Mouse (Mus musculus) layer of hippocampus, adult 2 months (tissue): ENCODE data around the gene Arvcf. TPM values are rescaled to one million over a fixed set of nuclear protein-coding genes. Genes with fewer than 3 reads are reported as not detected.
A peak's percentile ranks its signal among the peaks of the same experiment; 100 is the strongest.

Experiments
- DNase-seq, 2 experiments: peaks; one replicate each; pipeline ENCODE4 v3.0.0; 2022; ENCODE audit warnings: low spot score in 2 of 2
- H3K27ac ChIP-seq: fragments of 200-600 bp; 2 replicates; pipeline ENCODE4 v1.8.1; 2022
- H3K4me3 ChIP-seq: fragments of 200-600 bp; 2 replicates; pipeline ENCODE4 v1.8.1; 2022; ENCODE audit warnings: mild to moderate bottlenecking
- CTCF ChIP-seq: fragments of 200-600 bp; conservative IDR thresholded peaks from 2 replicates; pipeline ENCODE4 v1.8.1; 2022; ENCODE audit warnings: antibody characterized with exemption, mild to moderate bottlenecking, moderate library complexity
- total RNA-seq, 2 experiments: library from RNA; stranded (reverse); gene quantifications; 2 replicates each; pipeline ENCODE4 v1.2.3; 2021

The Arvcf gene
- total RNA-seq, 2 experiments from 2014 or later: 40.4 to 41.4 TPM

- H3K4me3 ChIP-seq: no peak overlapping the region
- peak overlapping the region; percentile 43; the same call in 1 of the 2 replicates for H3K27ac ChIP-seq
- DNase-seq: no peak
- no peak for TF ChIP-seq CTCF
Measured at GRCm38 (mm10) chr16:18409776-18410175, 61.8 kb downstream of the Arvcf start.

- Histone ChIP-seq H3K27ac (peak overlapping the region; percentile 43; the same call in 1 of the 2 replicates), H3K4me3 (no peak overlapping the region)
- no peak for TF ChIP-seq CTCF
- no peak for DNase-seq
Measured at GRCm38 (mm10) chr16:18410418-18410817, 62.4 kb downstream of the Arvcf start.

DNA sequence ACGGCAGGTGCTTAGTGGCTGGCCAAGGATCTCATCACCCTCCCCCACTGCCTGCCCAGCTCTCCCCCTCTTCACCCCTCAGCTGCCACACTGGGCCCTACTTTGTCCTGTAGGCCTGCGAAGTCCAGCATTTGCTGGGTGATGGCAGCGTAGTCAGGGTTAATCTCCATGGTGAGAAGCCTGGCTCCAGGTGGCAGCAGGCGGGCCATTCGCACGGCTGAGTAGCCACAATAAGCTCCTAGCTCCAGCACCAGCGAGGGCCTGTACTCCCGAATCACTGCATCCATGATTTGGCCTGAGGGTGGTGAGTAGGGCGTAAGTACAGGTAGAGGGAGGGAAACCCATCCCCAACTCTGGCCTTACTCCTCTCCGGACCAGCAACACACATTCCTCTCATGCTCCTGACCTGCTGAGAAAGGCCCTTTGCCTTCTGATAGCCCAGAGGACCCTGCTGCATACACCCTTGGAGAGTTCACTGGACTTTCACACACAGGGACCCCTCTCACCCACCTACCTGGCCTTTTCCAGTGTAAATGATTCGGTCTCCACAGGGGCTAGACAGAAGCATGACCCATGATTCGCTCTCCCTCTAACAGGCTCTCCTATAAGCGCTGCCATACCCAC is 63.2 kb downstream of the Arvcf start:
- H3K27ac ChIP-seq: peak overlapping the region; percentile 72

DNA sequence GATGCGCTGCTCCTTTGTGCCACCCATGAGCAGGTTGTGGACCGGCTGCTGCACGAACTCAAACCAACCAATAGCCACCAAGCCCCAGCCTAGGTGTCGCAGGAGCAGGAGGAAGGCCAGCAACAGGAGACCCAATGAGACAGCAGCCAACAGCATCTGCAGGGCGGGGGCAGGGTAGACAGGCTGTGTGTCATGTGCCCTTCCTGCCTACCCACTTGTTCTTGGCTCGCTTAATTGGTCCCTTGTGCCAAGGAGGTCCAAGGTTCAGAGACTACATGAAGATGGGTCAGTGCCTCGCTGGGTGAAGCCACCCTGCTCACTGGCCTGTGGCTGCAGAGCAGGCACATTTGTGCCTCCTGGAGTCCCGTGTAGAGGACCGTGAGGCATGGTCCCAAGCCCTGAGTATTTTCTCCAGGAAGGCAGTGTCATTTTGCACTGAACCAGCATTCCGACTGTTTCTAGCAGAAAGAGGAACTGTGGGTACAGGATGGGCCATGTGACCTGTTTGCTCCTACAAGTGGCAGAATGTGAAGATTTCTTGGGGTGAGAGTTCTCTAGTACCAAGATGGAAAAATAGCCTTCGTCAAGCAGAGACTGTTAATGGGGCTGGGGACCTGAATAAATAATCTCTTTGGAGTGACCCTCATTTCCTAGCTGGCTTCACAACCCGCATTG is 64.0 kb downstream of the Arvcf start:
- no peak overlapping the region for H3K4me3 ChIP-seq

More for the DNA sequence above, 63.2 kb downstream of the Arvcf start:
- H3K4me3 ChIP-seq: no peak overlapping the region
- TF ChIP-seq CTCF: no peak
- DNase-seq: no peak

DNA sequence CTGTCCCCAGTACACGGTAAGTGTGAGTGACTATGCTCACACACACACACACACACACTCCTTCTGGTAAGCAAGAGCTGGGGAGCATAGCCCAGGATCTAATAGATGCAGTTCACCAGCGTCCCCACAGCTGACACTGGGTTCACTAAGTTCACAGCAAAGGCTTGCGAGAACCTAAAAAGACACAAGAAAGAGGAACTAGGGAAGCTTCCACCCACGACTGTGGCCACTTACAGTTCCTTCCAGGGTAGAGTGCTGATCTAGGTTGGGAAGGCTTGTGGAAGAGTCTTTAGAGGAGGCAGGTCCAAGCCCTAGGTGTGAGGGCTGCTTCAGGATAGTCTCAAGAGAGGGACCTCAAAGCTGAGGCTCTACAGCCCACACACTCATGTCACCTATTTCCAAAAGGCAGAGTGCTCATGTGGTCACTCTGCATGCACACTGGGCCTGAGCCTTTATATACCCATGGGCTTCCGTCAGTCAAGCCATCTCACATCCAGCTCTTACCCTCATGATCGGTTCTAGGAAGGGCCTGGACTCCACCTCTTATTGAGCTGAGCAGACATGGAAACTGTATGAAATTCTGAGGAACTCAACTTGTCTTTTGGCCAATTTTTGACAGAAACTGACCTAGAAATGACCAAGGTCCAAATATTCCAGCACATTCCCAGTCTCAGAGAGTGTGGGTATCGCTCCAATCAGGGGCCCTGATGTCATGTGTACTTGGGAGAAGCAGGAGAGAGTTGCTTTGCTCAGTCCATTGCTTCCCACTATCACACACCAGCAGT is 65.2 kb downstream of the Arvcf start:
- DNase-seq: no peak
- H3K4me3 ChIP-seq: no peak overlapping the region
- peak overlapping the region; percentile 72; the same call in 1 of the 2 replicates for H3K27ac ChIP-seq
- TF ChIP-seq CTCF: no peak

More for the DNA sequence above, 64.0 kb downstream of the Arvcf start:
- peak overlapping the region; percentile 72 for H3K27ac ChIP-seq
- peak in 1 of 2 experiments; percentile 45 for DNase-seq
- no peak for TF ChIP-seq CTCF

DNA sequence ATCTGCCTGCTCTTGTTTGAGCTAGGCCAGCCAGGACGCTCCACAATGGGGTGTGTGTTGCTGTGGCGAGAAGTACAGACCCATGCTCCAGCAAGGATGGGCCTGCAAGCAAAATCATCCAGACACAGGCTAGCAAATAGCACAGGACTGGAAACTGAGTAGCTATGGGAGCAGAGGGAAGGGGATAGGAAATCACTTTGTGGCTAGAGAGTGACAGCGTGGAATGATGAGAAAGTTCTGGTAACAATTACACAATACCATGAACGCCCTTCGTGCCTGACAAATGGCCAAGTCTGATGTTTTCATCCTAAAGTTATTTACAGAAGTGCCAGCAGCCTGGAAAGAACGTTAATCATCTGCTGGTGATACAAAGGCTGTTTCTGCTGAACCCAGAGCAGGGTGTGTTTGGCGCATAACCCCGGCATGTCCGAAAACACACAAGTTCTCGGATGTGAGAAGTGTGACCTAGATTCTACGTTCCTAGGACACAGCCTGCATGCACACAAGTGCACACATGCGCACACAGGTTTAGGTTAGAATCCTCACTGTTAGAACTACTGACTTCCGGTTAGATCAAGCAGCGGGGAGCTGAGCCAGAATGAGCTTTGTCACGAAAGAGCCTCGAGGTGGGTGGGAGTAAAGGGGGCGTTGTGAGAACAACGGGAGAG is 68.2 kb downstream of the Arvcf start:
- peak overlapping the region; percentile 1; the same call in 1 of the 2 replicates for H3K4me3 ChIP-seq
- peak overlapping the region; percentile 90 for H3K27ac ChIP-seq
- TF ChIP-seq CTCF: no peak
- DNase-seq: peak in 1 of 2 experiments; percentile 70

DNA sequence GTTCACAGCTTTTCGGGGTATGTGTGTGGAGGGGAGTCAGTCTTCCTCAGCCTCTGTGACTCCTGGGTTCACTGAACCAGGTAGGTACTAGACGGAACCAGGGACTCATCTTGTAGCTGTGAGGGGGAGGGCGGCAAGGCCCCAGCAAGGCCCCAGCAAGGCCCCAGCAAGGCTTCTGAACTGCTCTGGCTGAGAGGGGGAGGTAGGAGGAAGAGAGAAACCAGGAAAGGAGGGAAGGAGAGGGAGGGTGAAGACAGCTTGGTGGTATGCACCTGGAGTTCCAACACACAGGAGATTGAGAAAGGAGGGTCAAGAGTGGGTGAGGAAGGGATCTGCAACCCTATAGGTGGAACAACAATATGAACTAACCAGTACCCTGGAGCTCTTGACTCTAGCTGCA is 68.9 kb downstream of the Arvcf start:
- no peak for TF ChIP-seq CTCF
- Histone ChIP-seq H3K27ac (peak overlapping the region; percentile 90), H3K4me3 (peak overlapping the region; percentile 1; the same call in 1 of the 2 replicates)
- DNase-seq: no peak

DNA sequence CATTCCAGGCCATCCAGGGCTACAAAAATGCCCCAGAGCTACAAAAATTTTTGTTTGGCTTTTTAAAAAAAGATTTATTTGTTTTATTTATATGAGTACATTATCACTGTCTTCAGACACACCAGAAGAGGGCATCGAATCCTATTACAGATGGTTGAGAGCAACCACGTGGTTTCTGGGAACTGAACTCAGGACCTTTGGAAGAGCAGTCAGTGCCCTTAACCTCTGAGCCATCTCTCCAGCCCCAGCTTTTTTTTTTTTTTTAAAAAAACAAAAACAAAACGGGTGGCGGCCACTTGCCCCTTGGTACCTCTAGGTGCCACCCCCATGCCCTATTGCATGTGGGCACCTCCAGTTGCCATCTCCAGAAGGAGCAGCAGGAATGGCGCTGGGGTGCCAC is 69.5 kb downstream of the Arvcf start:
- TF ChIP-seq CTCF: 0 out of 2 replicates have a peak, but pooled peaks have one; percentile 20
- no peak overlapping the region for H3K27ac ChIP-seq
- H3K4me3 ChIP-seq: no peak overlapping the region
- no peak for DNase-seq

DNA sequence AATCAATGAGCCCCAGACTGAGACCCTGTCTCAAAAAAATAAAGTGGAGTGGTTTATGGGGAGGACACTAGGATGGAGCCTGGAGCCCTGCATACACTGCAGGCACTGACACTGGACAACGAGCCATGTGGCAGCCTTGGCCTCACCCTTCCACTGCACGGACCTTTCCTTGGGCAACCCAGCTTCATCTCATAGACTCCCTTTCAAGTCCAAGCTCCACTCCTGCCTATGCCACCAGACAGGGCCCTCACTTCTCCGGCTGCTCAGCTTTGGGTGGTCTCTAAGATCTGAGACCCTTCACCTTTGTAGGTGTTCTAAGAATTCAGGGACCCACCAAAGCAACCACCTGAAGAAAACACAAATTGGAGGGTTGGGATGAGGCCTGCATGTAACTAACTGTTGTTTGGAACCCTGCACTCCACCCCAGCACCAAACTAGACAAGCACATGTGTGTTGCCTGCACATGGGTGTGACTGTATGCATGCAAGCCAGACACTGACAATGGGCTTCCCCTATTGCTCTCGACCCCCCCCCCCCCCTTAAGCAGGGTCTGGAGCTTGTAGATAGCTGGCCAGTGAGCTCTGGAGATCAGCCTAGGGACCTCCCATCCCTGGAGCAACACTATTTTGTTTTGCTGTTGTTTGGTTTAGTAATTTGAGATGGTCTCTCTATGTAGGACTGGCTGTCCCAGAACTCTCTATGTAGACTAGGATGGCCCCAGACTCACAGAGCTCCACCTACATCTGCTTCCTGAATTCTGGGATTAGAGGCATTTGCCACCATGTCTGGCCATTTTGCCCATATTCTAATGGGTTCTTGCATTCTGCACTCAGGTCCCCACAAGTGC is 71.0 kb downstream of the Arvcf start:
- no peak for DNase-seq
- Histone ChIP-seq H3K4me3 (no peak overlapping the region), H3K27ac (peak overlapping the region; percentile 1; the same call in 1 of the 2 replicates)
- TF ChIP-seq CTCF: no peak

DNA sequence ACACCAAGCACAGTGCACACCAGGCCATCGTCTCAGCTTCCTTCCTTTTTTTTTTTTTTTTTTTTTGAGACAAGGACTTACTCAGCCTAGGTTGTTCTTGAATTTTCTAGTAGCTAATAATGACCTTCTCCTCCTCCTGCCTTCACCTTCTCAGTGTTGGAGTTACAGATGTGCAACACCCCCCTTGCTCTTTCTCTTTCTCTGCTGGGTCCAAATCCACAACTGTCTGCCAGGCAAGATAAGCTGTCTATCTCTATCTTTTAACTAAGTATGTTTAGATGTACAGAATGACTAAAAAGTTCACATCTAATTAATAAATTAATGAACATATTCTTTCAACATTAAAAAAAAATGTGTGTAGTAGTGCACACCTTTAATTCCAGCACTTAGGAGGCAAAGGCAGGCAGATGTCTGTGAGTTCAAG is 71.6 kb downstream of the Arvcf start:
- H3K4me3 ChIP-seq: no peak overlapping the region
- DNase-seq: no peak
- no peak for TF ChIP-seq CTCF
- H3K27ac ChIP-seq: no peak overlapping the region

GRCm38 (mm10) chr16:18420571-18420970 is 72.6 kb downstream of the Arvcf start:
- H3K27ac ChIP-seq: no peak overlapping the region
- H3K4me3 ChIP-seq: no peak overlapping the region
- TF ChIP-seq CTCF: no peak
- no peak for DNase-seq
